Mouse (Mus musculus): ENCODE results near the gene Spint1. TPM values are rescaled to one million over a fixed set of nuclear protein-coding genes. Genes with fewer than 3 reads are reported as not detected.

Spint1 gene
- total RNA-seq (2021) = 1 to 10 TPM in 1 of 2 experiments, under 1 TPM in 1; 0.76 to 1.3 TPM

GRCm38 (mm10) chr2:119237210-119237870 lies at the start of gene Spint1:
Gene Spint1, plus strand, starts transcription at chr2:119237362.
- no peak for DNase-seq (ENCODE audit: low spot score in 2 of 2)
- intact Hi-C loops (cut with DNase I) = no loop called here

- DNase-seq (ENCODE audit: low spot score in 2 of 2) = peak; percentile 79 to 80
- intact Hi-C loops (cut with DNase I) = loop anchor here (1.0 kb wide), 2 partner anchors 143 to 148 kb away; no protein-coding TSS in a partner anchor
These were observed 48.0 kb upstream of the Spint1 start for GRCm38 (mm10) chr2:119189029-119189710.

GRCm38 (mm10) chr2:119190969-119191368 lies 46.2 kb upstream of the Spint1 start:
- intact Hi-C loops (cut with DNase I) = no loop called here
- DNase-seq (ENCODE audit: low spot score in 2 of 2) = no peak

- intact Hi-C loops (cut with DNase I) = no loop called here
These were observed 43.0 kb upstream of the Spint1 start for GRCm38 (mm10) chr2:119194140-119194539.

GRCm38 (mm10) chr2:119196316-119197108 lies 40.6 kb upstream of the Spint1 start:
- DNase-seq (ENCODE audit: low spot score in 2 of 2) = no peak
- intact Hi-C loops (cut with DNase I) = no loop called here

More at GRCm38 (mm10) chr2:119194140-119194539, 43.0 kb upstream of the Spint1 start:
- no peak for DNase-seq (ENCODE audit: low spot score in 2 of 2)

- no peak for DNase-seq (ENCODE audit: low spot score in 2 of 2)
- intact Hi-C loops (cut with DNase I) = no loop called here
These were observed 39.7 kb upstream of the Spint1 start for GRCm38 (mm10) chr2:119197493-119197892.

GRCm38 (mm10) chr2:119198049-119198448 lies 39.1 kb upstream of the Spint1 start:
- no peak for DNase-seq (ENCODE audit: low spot score in 2 of 2)
- intact Hi-C loops (cut with DNase I) = no loop called here

GRCm38 (mm10) chr2:119198934-119199333 lies 38.2 kb upstream of the Spint1 start:
- intact Hi-C loops (cut with DNase I) = no loop called here

GRCm38 (mm10) chr2:119202914-119203453 lies 34.2 kb upstream of the Spint1 start:
- no peak for DNase-seq (ENCODE audit: low spot score in 2 of 2)
- intact Hi-C loops (cut with DNase I) = no loop called here

More at GRCm38 (mm10) chr2:119198934-119199333, 38.2 kb upstream of the Spint1 start:
- no peak for DNase-seq (ENCODE audit: low spot score in 2 of 2)

GRCm38 (mm10) chr2:119203871-119204460 lies 33.2 kb upstream of the Spint1 start:
- intact Hi-C loops (cut with DNase I) = no loop called here
- DNase-seq (ENCODE audit: low spot score in 2 of 2) = no peak

GRCm38 (mm10) chr2:119207961-119208343 lies 29.2 kb upstream of the Spint1 start:
- intact Hi-C loops (cut with DNase I) = loop anchor here (2.0 kb wide), 1 partner anchor 81 kb away; the partner anchor contains the start of gene Vps18

GRCm38 (mm10) chr2:119208344-119209175 lies 28.6 kb upstream of the Spint1 start, which contains the start of the genes Zfyve19 and Dnajc17:
Gene Zfyve19, plus strand, starts transcription at chr2:119208617.
Gene Dnajc17, minus strand, starts transcription at chr2:119208795.
- DNase-seq (ENCODE audit: low spot score in 2 of 2) = peak; percentile 96 to 97
- intact Hi-C loops (cut with DNase I) = loop anchor here (2.0 kb wide), 1 partner anchor 80 kb away; the partner anchor contains the start of gene Vps18

More at GRCm38 (mm10) chr2:119207961-119208343, 29.2 kb upstream of the Spint1 start:
- DNase-seq (ENCODE audit: low spot score in 2 of 2) = no peak

GRCm38 (mm10) chr2:119209176-119209507 lies 28.0 kb upstream of the Spint1 start:
- intact Hi-C loops (cut with DNase I) = loop anchor here (2.0 kb wide), 1 partner anchor 80 kb away; the partner anchor contains the start of gene Vps18
- no peak for DNase-seq (ENCODE audit: low spot score in 2 of 2)

- intact Hi-C loops (cut with DNase I) = no loop called here
- DNase-seq (ENCODE audit: low spot score in 2 of 2) = no peak
These were observed 7.1 kb upstream of the Spint1 start, which contains the start of gene Ppp1r14d for GRCm38 (mm10) chr2:119229775-119230704. Gene Ppp1r14d, minus strand, starts transcription at chr2:119229906.

GRCm38 (mm10) chr2:119236682-119237209 lies 416 bp upstream of the Spint1 start:
- intact Hi-C loops (cut with DNase I) = no loop called here
- no peak for DNase-seq (ENCODE audit: low spot score in 2 of 2)

GRCm38 (mm10) chr2:119237871-119238220 lies 684 bp downstream of the Spint1 start:
- intact Hi-C loops (cut with DNase I) = no loop called here
- no peak for DNase-seq (ENCODE audit: low spot score in 2 of 2)

GRCm38 (mm10) chr2:119238671-119239070 lies 1.5 kb downstream of the Spint1 start:
- DNase-seq (ENCODE audit: low spot score in 2 of 2) = no peak
- intact Hi-C loops (cut with DNase I) = no loop called here
